Mouse (Mus musculus) ovary, adult 10 weeks (tissue): Measurements from ENCODE around the gene Adamtsl2. TPM values are rescaled to one million over a fixed set of nuclear protein-coding genes. Genes with fewer than 3 reads are reported as not detected.

Experiments used
- polyA plus RNA-seq: library from polyadenylated mRNA; stranded (reverse); fragments of 350-450 nt; fragmentation: Illumina TruSeq; extraction: RNeasy Lipid Tissue Mini Kit (QIAGEN cat#74804); gene quantifications from one replicate; pipeline ENCODE4 v1.2.3, GENCODE M21; 2014

Gene Adamtsl2
- polyA plus RNA-seq = 0.40 TPM

DNA sequence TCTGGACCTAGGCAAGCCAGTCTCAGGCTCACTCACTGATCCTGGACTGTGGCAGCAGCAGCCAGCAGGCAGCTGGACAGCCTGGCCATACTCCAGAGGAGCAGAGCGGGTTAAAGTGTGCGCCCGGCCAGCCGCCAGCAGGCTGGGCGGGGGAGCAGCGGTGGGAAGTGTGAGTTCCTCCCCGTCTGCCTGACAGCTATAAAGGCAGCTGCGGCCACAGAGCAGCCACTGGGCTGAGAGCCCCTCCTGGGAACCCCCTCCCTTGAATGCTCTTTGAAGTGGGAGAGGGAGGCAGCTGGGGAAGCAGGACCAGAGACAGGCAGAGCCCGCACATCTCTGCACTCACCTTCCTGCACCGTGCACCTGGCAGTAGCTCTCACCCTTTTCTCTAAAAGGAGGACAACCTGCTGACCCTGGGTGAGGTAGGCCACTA is at the start of gene Adamtsl2:
Gene Adamtsl2, plus strand, starts transcription at position 228 of the 433 bp plus-strand sequence.

DNA sequence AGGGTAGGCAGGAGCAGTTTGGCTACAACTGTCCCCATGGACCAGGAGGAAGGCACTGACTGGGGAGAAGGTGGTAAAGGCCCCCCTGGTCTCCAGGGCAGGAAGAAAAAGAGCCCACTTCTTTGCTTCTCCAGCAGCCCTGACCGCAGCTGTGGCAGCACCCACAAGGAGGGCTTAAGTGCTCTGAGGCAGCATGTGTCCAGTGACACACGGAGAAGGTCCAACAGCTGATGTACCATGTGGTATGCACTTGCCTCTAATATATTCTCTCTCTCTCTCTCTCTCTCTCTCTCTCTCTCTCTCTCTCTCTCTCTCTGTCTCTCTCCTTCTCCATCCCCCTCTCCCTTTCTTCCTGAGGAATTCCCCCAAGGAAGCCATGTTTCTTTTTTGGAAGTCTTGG is 7.2 kb upstream of the Adamtsl2 start, which contains the start of gene Mymk:
Gene Mymk, minus strand, starts transcription at position 202 of the 400 bp plus-strand sequence.

DNA sequence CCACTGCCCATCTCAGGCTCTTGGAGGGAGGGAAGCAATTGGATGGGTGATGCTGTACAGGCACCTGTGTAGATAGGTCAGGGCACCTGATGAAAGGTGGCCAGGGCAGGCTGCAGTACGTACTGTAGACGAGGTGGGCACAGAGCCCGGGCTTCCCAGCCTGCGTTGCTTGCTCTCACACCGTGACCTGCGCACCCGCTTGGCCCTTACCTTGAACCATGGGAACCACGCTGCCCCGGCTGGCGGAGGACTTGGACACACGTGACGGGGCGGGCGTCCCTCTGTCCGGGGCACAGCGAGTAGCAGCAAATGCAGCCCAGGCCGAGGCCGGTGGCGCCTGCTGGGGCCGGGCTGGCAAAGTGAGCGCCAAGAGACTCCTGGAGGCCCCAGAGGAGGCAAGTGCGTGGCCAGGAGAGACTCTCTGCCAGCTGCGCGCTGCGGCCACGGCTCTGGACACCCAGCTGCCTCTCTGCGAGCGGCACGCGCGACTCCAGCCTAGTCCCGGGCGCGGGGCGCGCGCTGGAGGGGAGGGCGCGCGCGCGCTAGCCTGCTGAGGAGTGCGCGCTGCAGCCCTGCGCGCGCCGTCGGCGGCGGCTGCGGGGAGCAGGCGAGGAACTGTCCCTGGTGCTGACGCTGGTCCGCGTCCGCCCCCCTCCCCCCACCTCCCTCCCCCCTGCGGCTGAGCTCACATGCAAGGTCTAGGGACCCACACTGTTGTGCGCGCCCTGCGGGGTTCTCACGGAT is 62.9 kb downstream of the Adamtsl2 start, which contains the start of gene Fam163b:
Gene Fam163b, minus strand, starts transcription at position 542 of the 744 bp plus-strand sequence.

Other genes with a start within 250 kb of the Adamtsl2 start
- not detected for gene Abo, start 214.4 kb upstream of the Adamtsl2 start, polyA plus RNA-seq
- gene Surf6, start 176.5 kb upstream of the Adamtsl2 start, polyA plus RNA-seq = 12.8 TPM
- 13.3 TPM for gene Med22, start 168.7 kb upstream of the Adamtsl2 start, polyA plus RNA-seq
- 46.4 TPM for gene Rpl7a, start 168.6 kb upstream of the Adamtsl2 start, polyA plus RNA-seq
- 7.6 TPM for gene Surf2, start 163.0 kb upstream of the Adamtsl2 start, polyA plus RNA-seq
- 23.5 TPM for gene Surf1, start 162.8 kb upstream of the Adamtsl2 start, polyA plus RNA-seq
- gene Surf4, start 145.5 kb upstream of the Adamtsl2 start, polyA plus RNA-seq = 113 TPM
- gene Stkld1, start 145.3 kb upstream of the Adamtsl2 start, polyA plus RNA-seq = not detected
- gene Rexo4, start 115.0 kb upstream of the Adamtsl2 start, polyA plus RNA-seq = 45.4 TPM
- gene Adamts13, start 106.0 kb upstream of the Adamtsl2 start, polyA plus RNA-seq = not detected
- 19.5 TPM for gene Cacfd1, start 69.5 kb upstream of the Adamtsl2 start, polyA plus RNA-seq
- gene Slc2a6, start 51.4 kb upstream of the Adamtsl2 start, polyA plus RNA-seq = not detected
- gene Mymk, start 7.2 kb upstream of the Adamtsl2 start, polyA plus RNA-seq = not detected
- not detected for gene Fam163b, start 63.1 kb downstream of the Adamtsl2 start, polyA plus RNA-seq
- gene Dbh, start 85.9 kb downstream of the Adamtsl2 start, polyA plus RNA-seq = not detected
- gene Sardh, start 169.0 kb downstream of the Adamtsl2 start, polyA plus RNA-seq = 2.1 TPM